Mouse (Mus musculus): Measurements from ENCODE around the gene Svs3b.
"Not testable (repeated sequence)": the region's sequence is repeated elsewhere in the genome, so short reads cannot be mapped to it uniquely, and the experiment has no call there.

The Svs3b gene

GRCm38 (mm10) chr2:164256540-164256939, at the start of gene Svs3b:
TSS of gene Svs3b (minus strand) at chr2:164256640.
- DNase-seq = not testable (repeated sequence)

DNA sequence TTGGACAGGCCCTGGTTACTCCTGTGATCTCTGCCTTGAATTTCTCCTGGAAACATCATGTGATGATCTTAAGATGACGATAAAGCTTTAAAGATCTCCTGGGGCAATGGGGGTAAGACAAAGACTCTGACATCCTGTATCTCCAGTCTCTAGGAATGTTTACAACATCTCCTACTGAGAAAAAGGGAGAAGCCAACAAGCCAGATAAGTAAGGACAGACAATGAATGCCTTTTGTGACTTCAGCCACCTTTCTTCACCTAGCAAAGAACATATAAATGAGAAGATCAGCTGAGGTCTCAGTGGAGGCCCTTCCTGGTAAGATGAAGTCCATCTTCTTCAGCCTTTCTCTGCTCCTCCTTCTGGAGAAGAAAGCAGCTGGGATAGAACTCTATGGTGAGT, 32.5 kb upstream of the Svs3b start, which contains the start of gene Svs3a:
Gene Svs3a, plus strand, starts transcription at position 301 of the 400 bp plus-strand sequence.
- DNase-seq = not testable (repeated sequence)

GRCm38 (mm10) chr2:164278359-164278758, 21.9 kb upstream of the Svs3b start, which contains the start of gene Svs4:
TSS of gene Svs4 (minus strand) at chr2:164278459.
- no peak for DNase-seq

DNA sequence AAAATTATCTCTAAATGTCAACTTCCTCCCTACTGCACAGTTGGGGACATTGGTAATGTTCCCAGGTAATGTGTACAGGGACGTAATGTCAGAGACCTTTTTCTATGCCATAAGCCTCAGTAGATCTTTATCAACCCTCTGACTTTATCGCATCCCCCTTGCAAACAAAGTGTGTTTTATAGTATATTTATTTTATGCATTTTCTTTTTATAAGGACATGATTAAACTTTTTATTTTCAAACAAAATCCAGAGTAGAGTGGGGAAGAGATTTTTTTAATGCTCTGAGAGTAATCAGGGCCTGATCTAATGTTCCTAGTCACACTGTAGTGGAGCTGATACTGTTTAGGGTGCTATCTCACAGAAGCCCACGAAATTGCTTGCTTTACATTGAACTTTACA, 18.1 kb downstream of the Svs3b start, which contains the start of gene Svs2:
Gene Svs2, minus strand, starts transcription at position 101 of the 400 bp plus-strand sequence.
- no peak for DNase-seq

DNA sequence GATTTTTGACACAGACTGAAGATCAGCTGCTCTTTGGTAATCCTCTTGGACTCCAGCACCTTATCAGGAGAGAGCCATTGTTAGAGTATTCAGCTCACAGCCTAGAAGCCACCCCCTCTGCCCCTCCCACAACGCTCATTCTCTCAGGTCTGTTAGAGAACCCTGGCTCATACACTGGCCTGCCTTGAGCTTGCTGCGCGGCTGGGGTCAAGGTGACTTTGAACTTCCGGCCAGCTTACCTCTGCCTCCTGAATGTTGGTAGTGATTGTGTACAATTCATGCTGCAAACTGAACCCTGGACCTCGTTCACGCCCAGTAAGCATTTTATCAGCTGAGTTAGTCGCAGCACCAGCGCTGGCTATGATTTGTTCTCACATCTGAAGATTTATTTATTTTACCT, 23.8 kb downstream of the Svs3b start:
- DNase-seq = no peak

GRCm38 (mm10) chr2:164228361-164229070, 27.9 kb downstream of the Svs3b start:
- no peak for DNase-seq

DNA sequence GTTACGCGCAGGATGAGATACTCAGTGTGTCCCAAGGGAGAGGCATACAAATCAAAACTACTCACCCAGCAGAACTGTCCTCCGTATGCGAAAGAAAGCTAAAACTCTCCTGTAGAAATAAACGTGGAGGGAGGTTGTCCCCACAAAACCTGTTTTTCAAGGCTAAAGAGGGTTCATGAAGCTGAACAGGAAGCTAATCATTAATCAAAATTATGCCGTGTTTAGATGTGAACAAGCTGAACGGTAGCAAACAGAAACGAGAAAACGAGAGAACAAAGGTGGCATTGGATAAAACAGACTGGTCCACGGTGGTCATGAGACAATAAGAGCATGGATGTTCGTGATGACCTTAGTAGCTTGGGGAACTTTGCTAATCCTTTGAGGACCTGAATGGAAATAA, 34.9 kb downstream of the Svs3b start, which contains the start of gene Wfdc15b:
Gene Wfdc15b, minus strand, starts transcription at position 139 of the 400 bp plus-strand sequence.
- DNase-seq = no peak

DNA sequence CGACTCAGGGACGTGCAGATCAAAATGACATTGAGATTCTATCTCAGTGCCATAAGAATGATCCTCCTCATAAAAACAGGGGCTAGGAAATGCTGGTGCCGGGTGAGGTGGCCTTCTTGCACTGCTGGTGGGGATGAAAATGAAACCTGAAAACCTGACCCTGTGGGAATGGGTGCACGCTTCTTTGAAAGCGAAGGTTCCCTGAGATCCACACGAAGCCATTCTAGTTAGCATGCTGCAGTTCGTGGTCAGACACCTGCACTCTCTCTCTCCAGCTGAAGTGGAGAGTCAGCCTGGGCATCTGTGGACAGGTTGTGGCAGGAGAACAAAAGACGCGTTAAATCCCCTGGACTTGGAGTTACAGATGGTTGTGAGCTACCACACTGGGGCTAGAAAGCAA, 37.1 kb downstream of the Svs3b start:
- no peak for DNase-seq

GRCm38 (mm10) chr2:164212711-164213110, 43.7 kb downstream of the Svs3b start:
- no peak for DNase-seq

- DNase-seq = no peak
Observed at GRCm38 (mm10) chr2:164210892-164211291, 45.5 kb downstream of the Svs3b start.

DNA sequence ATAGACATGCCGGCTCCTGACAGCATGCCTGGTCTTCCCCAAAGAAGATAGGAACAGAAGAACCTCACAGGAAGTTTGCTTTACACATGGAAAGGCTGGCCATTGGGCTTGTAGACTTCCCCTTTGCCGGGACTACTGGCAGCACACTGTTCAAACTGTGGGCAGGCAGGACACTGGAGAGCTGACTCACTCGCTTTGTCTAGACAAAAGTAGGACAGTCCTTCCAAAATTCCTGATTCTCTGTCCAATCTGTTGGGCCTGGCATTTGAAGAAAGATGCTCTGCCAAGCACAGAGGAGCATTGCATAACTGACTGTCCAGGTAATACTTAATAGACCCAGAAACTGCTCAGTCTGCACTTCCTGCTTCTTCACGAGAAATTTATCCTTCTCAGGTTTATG, 49.8 kb downstream of the Svs3b start:
- DNase-seq = no peak

DNA sequence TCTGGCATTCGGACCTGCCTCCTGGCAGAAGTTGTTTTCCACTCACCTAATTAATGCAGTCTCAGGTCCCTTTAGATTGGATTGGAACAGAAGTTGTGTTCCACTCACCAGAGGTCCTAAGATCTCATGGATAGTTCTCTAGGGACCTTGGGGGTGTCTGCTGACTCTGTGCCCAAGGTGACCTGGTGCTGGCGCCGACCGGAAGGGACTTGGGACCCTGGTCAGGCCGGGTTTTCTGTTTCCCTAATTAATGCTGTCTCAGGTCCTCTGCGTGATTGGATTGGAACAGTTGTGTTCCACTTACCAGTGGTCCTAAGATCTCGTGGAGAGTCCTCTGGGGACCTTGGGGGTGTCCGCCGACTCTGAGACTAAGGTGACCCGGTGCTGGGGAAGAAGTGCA, 50.4 kb downstream of the Svs3b start:
- DNase-seq = not testable (repeated sequence)
